In the genomic region with DNA sequence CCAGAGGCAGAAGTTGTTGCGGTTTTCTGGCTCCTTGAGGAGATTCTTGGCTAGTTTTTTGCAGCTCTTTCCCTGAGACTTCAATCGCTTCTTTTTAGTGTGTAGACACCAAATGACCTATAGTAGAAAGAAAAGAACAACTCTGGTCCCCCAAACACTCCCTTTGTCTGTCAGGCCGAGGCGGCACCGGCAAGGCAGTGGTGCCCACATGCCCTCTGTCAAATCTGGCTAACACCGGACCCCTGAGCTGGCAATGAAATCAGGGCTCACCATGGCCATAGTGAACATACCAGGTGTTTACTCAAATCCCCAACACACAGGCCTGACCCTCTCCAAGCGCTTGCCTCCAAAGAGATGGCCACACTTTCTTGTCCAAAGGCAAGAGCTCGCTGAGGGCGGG, we compare ENCODE assay signal across 4 mouse cellular contexts.
"Had no signal": no experiment of that assay in that cellular context is flagged by ENCODE, and none has a peak within 500 bp of the region (broad histone marks: within the 10 kb centered on the region; RNA-seq: fewer than 3 reads in every experiment).

No protein-coding gene starts in this region.

- H3K9me3 ChIP-seq: neural tube, embryonic 15.5 days; stomach, embryonic 15.5 days had no signal

- H3K9ac ChIP-seq: neural tube, embryonic 15.5 days; stomach, embryonic 15.5 days had no signal

- DNase-seq: thymus, adult 18-20 months had no signal

- H3K27me3 ChIP-seq: neural tube, embryonic 15.5 days; stomach, embryonic 15.5 days had no signal

- H3K4me2 ChIP-seq: neural tube, embryonic 15.5 days; stomach, embryonic 15.5 days had no signal

- H3K4me1 ChIP-seq: neural tube, embryonic 15.5 days; stomach, embryonic 15.5 days had no signal

- H3K27ac ChIP-seq: neural tube, embryonic 15.5 days; stomach, embryonic 15.5 days; stomach, postnatal 0 days had no signal

- H3K4me3 ChIP-seq: neural tube, embryonic 15.5 days; stomach, embryonic 15.5 days had no signal
